Mouse (Mus musculus): ENCODE data around the gene Psmd1.
"Not testable (repeated sequence)": the region's sequence is repeated elsewhere in the genome, so short reads cannot be mapped to it uniquely, and the experiment has no call there.

The Psmd1 gene

DNA sequence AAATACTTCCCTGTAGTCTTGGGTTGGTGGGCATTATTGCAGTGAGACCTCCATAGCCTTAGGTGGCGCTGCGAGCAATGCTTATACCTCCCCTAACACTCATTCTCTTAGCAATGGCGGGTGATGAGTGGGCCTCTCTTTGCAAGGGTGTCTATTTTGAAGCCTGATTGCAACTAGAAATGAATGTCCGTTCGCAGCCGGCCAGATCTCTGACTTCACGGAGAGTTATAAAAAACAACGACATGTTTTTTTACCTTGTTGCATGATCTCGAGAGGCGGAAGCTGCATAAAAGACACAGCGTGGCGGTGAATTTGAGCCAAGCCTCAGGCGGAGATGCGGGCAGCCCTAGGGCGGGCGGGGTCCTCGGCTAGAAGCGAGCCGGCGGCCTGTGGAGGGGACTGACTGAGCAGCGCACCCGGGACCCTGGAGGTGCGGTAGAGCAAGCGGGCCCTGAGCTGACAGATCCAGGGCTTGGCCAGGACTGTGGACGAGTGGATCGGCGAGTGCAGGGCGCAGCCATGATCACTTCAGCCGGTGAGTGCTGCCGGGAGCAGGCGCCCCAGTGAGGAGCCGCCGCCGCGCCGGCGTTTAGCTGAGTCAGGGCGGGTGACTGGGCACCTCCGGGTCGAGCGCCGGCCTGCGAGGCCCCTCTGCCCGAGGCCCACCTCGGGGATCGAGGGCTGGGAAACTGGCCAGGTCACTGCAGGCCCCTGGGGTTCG is at the start of gene Psmd1:
Psmd1 (plus strand) TSS at position 117 of the 721 bp plus-strand sequence.
- peak; percentile 89 to 92 for DNase-seq

DNA sequence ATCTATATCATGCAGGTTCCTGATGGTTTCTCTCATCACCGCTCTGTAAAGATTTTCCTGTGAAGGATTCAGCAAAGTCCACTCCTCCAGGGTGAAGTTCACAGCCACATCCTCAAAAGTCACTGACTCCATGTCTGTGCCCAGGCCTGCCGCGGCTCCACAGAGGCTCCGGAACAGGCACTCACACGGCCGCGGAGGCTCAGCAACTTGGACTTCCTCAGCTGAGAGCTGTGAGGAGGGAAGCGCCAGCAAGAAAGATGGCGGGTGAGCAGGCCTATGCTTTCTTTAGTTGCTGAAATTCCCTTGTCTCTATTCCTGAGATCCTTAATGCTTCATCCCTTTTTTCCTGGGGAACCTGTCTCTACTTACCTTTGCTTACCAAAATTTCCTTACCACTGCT is 48.4 kb upstream of the Psmd1 start:
- DNase-seq, result not testable (repeated sequence)

DNA sequence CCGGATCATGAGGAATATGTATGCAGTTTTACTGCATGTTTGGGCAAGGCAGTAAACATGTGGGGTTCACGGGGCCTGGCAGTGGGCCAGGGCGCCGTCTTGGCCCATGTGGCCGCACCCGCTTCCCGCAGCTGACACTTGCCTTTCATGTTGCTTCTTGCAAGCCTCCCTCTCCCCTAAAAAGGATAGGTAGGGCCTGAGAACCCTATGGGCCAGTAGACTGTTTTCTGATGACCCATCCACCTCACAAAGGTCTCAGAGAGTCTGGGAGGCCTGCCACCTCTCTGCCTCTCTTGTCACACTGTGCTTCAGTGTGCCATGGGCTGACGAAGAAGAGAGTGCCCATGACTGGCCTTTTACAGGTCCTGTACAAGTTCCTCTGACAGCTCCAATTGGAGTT is 47.7 kb upstream of the Psmd1 start, which contains the start of gene Spata3:
Spata3 (plus strand) TSS at position 301 of the 400 bp plus-strand sequence.
- DNase-seq, result no peak

DNA sequence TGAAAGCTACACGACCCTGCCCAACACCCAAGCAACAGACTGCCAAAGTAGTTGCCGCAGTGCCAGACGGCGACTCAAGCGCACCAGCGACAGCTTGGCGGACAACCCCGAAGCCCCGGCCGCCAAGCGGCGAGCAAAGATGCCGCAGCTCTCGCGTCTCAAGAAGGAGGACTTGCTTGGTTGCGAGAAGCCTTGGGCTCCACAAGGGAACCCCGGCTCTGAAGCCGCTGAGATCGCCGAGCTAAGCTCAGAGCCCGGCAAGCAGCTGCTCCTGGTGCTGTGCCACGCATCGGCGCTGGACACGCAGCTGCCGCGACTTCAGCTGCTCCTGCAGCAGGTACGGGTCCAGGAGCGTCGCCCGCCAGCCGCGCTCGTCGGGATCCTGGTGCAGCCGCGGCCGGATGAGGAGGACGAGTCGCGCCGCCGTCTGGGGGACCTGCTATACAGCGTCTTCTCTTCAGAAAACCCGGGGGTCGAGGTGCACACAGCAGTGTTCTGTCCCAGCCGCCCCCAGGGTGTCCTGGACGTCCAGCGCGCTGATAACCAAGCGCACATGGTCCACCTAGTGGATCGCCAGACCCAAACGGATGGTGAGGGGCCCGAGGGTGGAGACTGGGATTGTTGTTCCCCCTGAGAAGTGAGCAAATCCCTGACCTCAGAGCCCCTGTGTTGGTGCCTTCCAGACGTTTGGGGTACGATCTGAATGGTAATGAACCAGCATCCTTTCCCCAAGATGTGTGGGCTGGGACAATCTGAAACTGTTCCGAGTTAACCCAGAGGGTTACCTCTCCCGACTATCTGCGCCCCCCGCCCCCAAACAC is 45.7 kb upstream of the Psmd1 start:
- DNase-seq, result peak; percentile 67 to 70

DNA sequence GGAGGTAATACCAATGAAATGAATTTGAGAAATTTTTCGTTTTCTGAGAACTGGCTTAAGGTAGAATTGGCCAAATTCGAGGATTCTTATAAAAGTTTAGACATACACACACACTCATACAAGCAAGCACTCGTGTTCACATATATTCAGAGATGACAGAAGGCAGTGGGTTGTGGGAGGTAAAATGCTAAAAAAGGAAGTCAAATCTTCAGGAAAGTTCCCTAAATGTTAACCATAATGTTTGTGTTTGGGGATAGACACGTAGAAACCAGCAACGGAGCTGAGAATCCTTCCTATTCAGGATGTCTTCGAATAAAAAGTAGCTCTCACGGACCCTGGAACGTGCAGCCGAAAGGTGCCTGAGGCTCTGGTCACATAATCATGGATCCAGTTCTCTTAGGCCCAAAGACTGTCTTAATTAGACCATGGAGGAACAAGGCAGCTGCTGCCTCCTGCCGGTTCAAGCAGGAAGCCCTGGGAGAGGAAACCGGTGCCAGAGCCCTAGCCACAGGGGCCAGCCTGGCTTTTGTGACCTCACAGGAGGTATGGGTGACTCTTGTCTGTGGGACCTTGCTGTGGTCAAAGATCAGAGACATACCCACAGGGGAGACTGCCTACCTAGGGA is 42.7 kb upstream of the Psmd1 start:
- peak in 1 of 2 experiments; percentile 17 for DNase-seq

DNA sequence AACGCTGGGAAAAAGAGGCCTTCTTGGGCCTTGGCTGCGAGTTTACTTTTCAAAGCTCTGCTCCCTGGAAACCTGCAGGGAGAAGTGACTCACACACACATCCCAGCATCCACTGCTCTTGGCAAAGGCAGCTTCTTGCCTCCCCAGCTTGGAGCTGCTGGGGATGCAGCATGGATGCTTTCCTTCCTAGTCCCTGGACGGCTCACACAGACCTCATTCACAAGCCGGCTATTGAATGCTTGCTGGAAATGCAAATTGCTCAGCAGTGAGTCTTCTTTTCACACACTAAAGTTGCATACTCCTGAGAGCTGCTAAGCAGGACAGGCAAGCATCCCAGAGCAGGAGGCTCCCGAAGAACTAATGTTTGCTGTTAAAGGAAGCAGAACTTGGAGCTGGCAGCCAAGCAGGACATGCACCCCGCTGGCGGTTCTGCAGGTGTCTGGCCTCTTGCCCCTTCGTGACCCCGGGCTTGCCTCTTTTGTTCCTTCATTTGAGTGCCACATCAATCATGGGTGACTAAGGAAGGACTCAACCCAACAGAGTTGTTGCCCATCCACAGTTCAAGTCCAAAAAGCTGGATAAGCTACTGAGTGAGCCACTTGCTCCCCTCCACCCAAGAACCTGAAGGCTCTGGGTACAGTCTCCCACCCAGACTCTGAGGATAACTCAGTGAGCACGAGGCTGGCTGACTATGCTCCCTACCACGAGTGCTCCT is 31.8 kb upstream of the Psmd1 start:
- no peak for DNase-seq

DNA sequence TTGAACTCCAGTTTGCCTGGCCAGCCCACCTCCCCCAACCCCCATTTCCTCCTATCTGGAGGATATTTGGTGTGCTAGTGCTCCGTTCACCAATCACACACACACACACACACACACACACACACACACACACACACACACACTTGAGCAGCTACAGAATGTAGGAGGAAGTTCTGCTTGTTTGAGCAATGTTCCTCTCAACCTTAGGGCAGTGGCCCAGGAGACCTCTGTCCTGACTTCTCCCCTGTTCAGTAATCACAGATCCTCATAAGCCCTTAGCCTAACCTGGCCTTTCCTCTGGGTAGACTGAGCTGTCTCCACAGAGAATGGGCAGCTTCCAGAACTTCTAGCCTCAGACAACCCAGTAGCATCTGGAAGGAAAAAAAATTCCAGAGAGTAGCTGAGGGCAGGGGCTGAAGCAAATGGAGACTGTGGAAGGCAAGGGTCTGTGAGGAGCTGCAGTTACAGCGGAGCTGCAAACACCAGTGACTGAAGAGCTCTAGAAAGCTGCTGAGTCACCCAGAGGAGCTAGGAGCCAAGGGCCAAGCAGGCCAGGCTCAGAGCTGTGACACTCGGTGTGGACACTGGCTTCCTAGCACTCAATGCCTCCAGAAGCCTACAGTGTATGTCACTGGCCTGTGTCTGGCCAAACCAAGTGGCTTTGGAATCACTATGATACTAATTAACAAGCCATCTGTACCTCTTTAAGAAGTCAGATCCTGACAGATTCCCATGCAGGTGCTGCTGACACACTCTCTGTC is 25.8 kb upstream of the Psmd1 start:
- DNase-seq, result peak; percentile 32 to 54

DNA sequence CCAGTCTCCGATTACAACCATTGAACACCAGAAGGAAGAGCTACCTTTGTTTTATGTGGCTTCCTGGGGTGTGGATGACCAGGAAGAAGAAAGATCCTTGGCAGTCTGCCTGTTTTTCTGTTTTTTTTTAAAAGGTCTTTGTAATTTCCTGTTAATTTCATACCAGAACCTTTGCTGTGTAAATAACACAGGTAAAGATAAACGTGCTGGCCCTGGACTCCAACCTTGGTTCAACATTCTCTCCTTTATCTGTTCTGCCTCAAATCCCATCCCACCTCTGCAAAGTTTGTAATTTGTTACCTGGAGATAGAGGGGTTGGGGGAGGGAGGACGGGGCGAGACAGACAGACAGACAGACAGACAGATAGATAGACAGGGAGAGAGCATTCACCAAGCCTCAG is 24.1 kb upstream of the Psmd1 start:
- no peak for DNase-seq

DNA sequence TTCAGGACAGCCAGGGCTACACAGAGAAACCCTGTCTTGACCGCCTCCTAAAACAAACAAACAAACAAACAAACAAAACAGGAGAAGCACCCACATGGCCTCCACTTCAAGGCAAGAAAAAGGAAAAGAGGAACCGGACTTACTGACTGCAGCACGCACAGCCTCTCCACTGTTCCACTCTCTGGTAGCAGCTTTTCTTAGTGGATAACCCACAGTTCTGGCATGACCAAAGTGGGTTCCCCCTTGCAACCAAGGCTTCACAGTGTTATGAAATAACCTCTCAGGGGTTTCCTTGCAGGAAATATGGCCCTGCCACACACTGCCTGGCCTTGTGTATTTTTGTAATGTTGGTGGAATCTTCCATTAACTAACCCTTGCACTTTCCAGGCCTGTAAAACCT is 23.4 kb upstream of the Psmd1 start:
- no peak for DNase-seq

DNA sequence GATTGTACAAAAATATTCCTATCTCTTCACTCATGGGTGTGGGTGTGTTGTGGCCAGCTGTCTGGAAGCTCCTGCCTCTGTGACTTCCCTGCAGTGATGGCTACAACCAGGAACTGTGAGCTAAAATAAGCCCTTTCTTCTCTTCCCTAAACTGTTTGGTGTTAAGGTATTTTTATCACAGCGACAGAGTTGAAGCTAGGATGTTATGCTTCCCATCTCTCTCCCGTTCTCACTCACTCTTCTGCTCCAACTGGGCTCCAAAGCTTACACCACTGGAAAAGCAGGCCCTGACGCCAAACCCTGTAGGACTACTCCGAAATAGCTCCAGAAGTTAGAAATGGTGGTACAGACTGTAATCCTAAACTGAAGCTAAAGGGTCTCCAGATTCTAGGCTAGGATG is 19.1 kb upstream of the Psmd1 start:
- no peak for DNase-seq

DNA sequence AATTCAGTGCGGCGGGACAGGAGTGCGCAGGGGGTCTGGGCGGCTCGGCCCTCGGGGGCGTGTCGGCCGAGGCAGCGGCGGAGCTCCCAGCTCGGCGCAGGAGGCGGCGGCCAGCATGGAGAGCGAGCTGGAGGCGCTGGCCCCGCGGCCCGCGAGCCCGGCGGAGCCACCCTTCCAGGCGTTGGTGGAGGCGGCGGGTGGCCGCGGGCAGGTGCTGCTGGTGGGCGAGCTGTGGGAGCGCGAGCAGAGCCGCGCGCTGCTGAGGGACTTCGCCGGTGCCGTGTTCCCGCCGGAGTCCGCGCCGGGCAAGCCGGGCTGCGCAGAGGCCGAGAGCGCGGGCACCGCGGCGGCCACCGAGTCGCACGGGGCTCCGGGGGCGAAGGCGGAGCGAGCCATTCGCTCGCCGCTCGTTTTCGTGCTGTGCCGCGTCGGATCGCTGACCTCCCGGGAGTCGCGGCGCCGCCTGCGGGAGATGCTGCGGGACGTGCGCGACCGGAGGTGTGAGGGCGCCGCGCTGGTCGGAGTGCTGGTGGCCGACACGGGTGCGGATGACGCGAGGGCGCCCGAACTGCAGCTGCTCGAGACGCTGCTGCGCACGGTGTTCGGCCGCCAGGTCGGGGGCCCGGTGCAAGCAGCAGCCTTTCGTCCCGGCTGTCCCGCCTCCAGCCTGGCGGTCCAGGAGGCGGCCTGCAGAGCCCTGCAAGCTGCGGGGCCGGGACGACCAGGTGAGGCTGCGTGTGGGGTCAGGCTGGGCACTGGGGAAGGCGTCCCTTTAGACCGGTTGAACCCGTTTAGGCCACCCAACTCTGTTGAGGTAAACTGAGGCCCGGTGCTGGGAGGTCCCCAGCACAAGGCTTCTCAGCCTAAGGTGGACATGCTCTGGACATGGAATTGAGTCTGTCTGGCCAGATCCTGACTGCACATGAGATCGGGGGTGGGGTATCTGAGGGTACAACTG is 18.1 kb upstream of the Psmd1 start, which contains the start of gene 2810459M11Rik:
2810459M11Rik (plus strand) TSS at position 16 of the 958 bp plus-strand sequence.
- peak; percentile 34 to 53 for DNase-seq

DNA sequence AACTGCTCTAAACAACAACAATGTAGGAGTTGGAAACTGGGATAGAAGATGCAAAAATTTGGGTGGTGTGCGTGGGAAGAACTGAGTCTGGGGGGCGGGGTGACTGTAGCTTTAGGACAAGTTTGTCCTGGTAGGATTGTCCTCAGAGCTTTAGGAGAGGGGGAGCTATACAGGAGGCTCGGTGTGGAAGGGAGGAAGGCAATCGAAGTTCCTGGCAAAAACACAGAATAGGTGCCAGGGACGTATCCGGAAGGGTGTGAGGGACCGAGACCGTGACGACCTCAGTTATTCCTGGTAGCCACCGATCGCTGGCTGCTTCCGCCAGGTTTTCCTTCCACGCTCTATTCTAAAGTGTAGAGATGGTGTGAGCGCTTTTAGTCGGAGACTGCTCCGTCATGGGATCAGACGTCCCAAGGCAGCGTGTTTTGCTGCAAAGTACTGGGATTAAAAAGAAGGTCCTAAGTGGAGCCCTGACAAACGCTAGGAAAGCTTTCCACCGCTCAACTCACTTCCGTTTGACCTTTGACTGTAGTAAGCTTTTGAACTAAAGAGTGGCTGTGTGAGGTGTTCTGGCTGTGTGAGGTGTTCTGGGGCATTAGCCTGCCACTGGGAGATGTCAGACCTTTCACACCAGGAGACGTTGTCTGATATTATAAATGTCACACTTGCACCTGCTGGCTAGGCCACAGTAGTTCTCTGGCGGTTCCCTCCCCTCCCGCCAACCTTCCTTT is 17.2 kb upstream of the Psmd1 start:
- DNase-seq, result no peak

DNA sequence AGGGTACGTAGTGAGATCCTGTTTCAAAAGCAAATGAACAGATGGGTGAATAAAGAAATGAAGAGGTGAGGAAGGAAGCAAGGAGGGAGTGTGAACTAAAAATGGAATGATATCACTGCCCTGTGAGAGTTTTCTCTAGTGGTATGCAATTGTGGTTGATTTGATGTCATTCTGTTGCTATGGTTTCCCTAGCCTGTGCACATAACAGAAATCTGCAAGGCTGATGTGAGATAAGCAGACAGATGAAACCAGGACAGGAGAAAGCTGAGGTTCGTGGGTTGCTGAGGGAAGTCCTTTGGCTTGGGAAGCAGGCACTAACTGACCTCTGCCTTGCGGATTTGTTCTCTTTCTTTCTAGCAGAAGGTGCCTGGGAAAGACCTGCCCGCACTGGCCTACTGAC is 16.0 kb upstream of the Psmd1 start:
- no peak for DNase-seq

DNA sequence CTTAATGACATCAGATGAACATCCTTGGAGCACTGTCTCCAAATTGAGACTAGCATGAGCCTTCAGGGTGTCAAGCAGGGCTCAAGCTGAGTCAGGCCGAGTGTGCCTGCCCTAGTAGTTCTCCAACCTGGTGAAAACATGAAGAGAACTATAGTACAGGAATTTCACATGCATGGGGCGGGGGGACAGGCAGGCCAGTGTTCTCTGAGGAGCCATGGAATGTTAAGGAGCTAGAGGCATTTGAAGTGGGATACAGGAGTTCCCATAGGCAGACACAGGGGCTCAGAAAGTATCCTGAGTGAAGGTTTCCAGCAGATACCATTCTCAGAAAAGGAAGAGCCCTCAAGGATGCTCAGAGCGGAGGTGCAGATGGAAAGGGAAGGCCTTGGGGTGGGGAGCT is 15.4 kb upstream of the Psmd1 start:
- DNase-seq, result no peak

DNA sequence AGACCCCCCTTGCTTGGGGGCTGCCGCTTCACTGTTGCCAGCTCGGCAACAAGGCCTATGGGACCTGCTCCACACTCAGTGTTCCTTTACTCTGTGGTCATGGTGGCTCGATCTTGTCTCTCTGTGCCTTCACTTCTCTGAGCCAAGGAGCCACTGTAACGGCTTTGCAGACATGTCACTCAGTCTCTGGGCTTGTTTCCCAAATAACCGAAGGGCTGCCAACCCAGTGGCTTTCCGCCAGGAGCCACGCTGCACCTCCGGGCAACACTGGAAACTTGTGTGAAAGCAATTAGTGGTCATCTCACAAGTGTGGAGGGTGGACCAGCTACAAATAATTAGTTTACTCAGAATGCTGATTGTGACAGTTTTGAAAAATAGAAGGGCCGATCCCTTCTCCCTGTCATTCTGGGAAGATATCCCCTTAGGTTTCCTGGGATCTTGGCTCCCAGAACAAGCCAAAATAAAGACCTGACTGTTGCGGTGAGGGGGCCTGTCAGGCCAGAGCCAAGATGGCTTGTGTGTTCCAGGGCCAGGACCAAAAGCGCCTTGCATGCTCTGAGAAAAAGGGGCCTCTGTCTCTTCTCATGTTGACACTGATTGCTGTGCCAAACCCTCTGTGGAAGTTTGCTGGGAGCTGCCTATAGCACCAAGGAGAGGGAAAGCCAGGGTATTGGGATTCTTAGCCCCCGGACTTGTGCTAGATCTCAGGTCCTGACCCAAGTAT is 10.8 kb upstream of the Psmd1 start:
- DNase-seq, result peak; percentile 16 to 42

DNA sequence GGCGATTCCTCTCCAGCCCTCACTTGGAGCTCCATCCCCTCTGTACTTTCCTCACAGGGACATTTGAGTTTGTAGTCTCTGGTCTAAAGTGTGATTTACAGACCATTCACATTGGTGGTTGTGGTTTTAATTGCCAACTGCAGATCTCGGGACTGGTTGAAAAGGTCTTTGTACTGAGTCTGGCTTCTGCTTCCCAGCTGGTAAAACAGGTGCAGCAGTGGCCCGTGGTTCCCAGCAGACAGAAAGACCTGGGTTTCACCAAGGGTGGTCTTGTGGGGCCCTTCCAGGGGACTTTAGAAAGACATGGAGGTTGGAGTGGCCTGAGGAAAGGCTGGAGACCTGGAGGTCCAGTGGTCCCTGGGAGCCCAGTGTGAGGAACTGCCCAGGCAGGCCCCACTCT is 9.2 kb upstream of the Psmd1 start:
- no peak for DNase-seq

DNA sequence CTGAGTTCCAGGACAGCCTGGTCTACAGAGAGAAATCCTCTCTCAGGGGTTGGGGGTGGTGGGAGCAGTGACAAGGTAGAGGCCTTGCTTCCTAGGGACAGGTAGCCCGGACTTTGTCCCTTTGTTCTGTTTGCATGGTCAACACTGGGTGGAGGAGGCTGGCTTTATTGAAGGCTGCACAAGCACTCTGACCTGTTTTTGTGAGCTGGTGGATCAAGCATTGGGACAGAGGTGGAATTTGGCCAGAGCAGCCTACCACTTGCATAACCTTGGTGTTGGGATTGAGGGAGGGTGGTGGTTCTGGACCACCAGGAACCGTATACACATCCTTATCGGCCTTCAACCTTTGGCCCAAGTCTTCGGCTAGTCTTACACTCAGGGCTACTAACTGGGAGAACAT is 7.9 kb upstream of the Psmd1 start:
- DNase-seq, result no peak

DNA sequence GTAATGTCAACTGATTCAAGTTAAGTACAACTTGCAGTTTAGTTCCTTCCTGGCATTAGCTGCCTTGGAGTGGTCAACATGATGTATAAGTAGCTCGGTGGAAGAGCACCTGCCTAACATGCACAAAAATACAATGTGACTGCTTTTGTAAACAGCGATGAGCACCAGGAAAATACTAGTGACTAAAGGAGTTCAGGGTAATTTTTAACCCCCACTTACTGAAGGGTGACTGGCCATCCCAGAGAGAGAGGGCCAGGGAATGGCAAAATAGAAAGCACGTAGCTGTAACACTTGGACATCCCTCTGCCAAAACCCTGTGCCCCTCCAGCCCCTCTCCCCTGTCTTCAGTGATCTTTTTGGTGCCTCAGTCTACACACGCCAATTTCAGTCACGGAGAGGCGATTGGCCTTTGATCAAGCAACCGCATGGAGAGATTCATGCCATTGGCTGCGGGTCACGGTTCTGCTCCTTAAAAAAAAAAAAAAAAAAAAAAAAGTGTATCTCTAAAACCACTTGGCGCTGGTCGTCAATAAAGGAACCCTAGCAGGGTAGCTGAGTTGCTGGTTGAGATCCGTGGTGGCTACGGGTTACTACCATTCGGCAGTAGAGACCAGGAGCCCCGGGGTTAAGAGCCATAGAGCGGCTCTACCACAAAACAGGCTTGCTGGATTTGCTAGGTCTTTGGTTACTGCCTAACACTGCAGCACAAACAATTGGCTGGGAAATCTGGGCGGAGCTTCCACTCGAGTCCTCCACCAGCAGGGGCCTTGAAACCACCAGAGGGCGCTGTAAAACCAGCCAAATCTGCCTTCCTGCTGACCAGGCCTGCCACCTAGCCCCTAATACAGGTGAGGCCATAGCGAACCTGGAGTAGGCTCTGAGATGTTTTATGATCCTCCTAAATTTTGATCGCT is 5.1 kb upstream of the Psmd1 start:
- peak; percentile 92 to 95 for DNase-seq
